Mouse (Mus musculus) mouse embryonic stem cell (cell line): Measurements from ENCODE around the gene Olfr1299.

ENCODE experiments used
- in situ Hi-C, 2 experiments: fragments of 300-500 bp; cut with MboI; formaldehyde crosslinking; loops; 1 replicate in 1 of 2; 3 replicates in 1 of 2; pipeline ENCODE4 v1.14.3; 2019 to 2020; ENCODE audit warnings: low sequenced_read_pairs in 2 of 2, low pct_unique_long_range_greater_than_20kb in 1 of 2, mixed read lengths in 1 of 2; ENCODE audit not compliant: unreplicated experiment in 1 of 2

Gene Olfr1299

DNA sequence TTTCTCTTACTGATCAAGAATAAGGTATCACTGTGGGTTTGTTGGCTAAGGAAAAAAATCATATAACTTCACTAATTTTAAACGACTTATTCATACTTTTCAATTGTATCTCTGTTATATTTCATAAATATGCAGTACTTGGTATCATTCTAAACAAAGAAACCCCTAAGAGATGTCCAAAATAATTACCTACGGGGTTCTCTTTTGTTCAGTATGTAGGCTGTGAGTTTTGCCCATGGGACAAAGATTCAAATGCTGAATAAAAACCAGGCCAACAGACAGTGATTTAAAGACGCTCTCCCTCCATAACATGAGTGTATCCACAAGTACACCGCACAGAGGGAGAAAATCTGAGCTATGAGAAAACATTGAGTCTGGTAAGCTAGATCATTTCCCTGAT lies at the start of gene Olfr1299:
Gene Olfr1299 (plus strand): TSS at position 301 of the 400 bp plus-strand sequence.
- in situ Hi-C loops: no loop called here

DNA sequence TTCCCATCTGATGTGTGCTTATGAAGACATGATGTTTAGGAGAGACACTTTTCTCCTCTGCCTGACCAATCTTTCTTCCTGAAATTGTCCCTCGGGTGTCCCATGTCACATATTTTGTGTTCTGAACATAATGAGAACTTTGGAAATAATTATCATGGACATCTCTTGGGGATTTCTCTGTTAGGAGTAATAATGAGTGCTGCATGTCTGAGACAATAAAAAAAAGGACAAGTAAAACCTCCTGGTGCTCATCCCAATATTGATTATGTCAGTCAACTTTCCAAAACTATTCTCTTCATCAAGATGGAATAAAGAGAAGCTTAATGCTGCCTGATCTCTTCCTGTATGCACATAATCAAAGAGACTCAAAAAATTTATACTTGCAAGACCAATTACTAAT lies 34.8 kb upstream of the Olfr1299 start, which contains the start of gene Olfr1297:
Gene Olfr1297 (minus strand): TSS at position 101 of the 400 bp plus-strand sequence.
- in situ Hi-C loops: no loop called here

- in situ Hi-C loops: no loop called here
Observed at GRCm38 (mm10) chr2:111649101-111649500, 12.1 kb upstream of the Olfr1299 start, which contains the start of gene Olfr1298. Gene Olfr1298, minus strand, starts transcription at chr2:111649201.
